Mouse (Mus musculus) stomach, embryonic 14.5 days (tissue): Measurements from ENCODE around the gene Capn15. TPM values are rescaled to one million over a fixed set of nuclear protein-coding genes. Genes with fewer than 3 reads are reported as not detected.
A peak's percentile ranks its signal among the peaks of the same experiment; 100 is the strongest.

Experiments
- ATAC-seq: fragments of 200-750 bp; cut with Nextera tagmentation; 2 replicates; pipeline ENCODE4 v1.8.0; 2017; ENCODE audit warnings: low read depth, moderate TSS enrichment; ENCODE audit not compliant: insufficient number of reproducible peaks, insufficient read depth, low FRiP score
- H3K27ac ChIP-seq: fragments of 300-500 bp; sonication (generic); 2 replicates; pipeline ENCODE4 v1.5.1; 2014; ENCODE audit warnings: mild to moderate bottlenecking, low read length, moderate library complexity, mixed read lengths
- H3K27me3 ChIP-seq: fragments of 300-500 bp; sonication (generic); 2 replicates; pipeline ENCODE4 v1.6.1; 2014; ENCODE audit warnings: low read length, control low read depth, mixed read lengths; ENCODE audit not compliant: control insufficient read depth, insufficient read depth
- H3K36me3 ChIP-seq: fragments of 300-500 bp; sonication (generic); 2 replicates; pipeline ENCODE4 v1.6.1; 2014; ENCODE audit warnings: mild to moderate bottlenecking, control low read depth, low read length, moderate library complexity, mixed read lengths; ENCODE audit not compliant: control insufficient read depth, insufficient read depth
- H3K4me1 ChIP-seq: fragments of 300-500 bp; sonication (generic); 2 replicates; pipeline ENCODE4 v1.6.1; 2014; ENCODE audit warnings: low read length, control low read depth, mixed read lengths; ENCODE audit not compliant: control insufficient read depth, insufficient read depth
- H3K4me2 ChIP-seq: fragments of 300-500 bp; sonication (generic); replicated peaks from 2 replicates; pipeline ENCODE4 v1.6.1; 2014; ENCODE audit warnings: low read depth, low read length, control low read depth
- H3K4me3 ChIP-seq: fragments of 300-500 bp; sonication (generic); 2 replicates; pipeline ENCODE4 v1.5.1; 2014; ENCODE audit warnings: low read depth, low read length, control low read depth
- H3K9ac ChIP-seq: fragments of 300-500 bp; sonication (generic); replicated peaks from 2 replicates; pipeline ENCODE4 v1.6.1; 2014; ENCODE audit warnings: low read depth, mild to moderate bottlenecking, control low read depth, low read length, moderate library complexity, mixed read lengths
- H3K9me3 ChIP-seq: fragments of 300-500 bp; sonication (generic); 2 replicates; pipeline ENCODE4 v1.6.1; 2016; ENCODE audit warnings: low read depth, low read length, control low read depth; ENCODE audit not compliant: control insufficient read depth
- WGBS: fragments of 180-500 bp; shearing (Covaris S2); extraction: QIAGEN DNeasy Blood & Tissue Kit; methylation state at CpG from one replicate; pipeline ENCODE4 v1.1.7; 2014; 5-methylcytosine and 5-hydroxymethylcytosine counted together
- polyA plus RNA-seq: library from polyadenylated mRNA; unstranded; fragments of >200 nt; fragmentation: Nextera tagmentation; extraction: Ambion mirVana; gene quantifications from 2 replicates; pipeline ENCODE4 v1.2.1, GENCODE M21; 2014

Gene Capn15
- polyA plus RNA-seq, 1 experiment from 2014 or later, result 23.9 TPM

GRCm38 (mm10) chr17:25942597-25943151 lies 42.9 kb downstream of the Capn15 start:
- 82% methylated on average over 2 of the region's 2 CpGs for WGBS
- Histone ChIP-seq H3K27me3 (no peaks in the 10 kb centered on the region), H3K27ac (no peak overlapping the region), H3K4me2 (no peak overlapping the region), H3K36me3 (no peaks in the 10 kb centered on the region; the same call in 1 of the 2 replicates), H3K4me1 (peaks cover 6% of the 10 kb centered on the region; the same call in 1 of the 2 replicates), H3K9ac (no peak overlapping the region), H3K9me3 (no peaks in the 10 kb centered on the region), H3K4me3 (no peak overlapping the region)
- peak; percentile 70; the same call in 1 of the 2 replicates for ATAC-seq

- 3% methylated on average over 53 of the region's 54 CpGs for WGBS
- Histone ChIP-seq H3K4me1 (peaks cover 6% of the 10 kb centered on the region; the same call in 1 of the 2 replicates), H3K4me2 (peak overlapping the region; percentile 60)
Measured at GRCm38 (mm10) chr17:25941511-25942241, 43.9 kb downstream of the Capn15 start.

GRCm38 (mm10) chr17:25934526-25934925 lies 51.1 kb downstream of the Capn15 start:
- no peaks in the 10 kb centered on the region for H3K9me3 ChIP-seq
- no peak overlapping the region for H3K4me2 ChIP-seq
- H3K4me3 ChIP-seq, result no peak overlapping the region
- H3K36me3 ChIP-seq, result peaks cover 62% of the 10 kb centered on the region
- H3K9ac ChIP-seq, result no peak overlapping the region
- WGBS, result 90% methylated on average over 1 of the region's 1 CpGs
- no peak for ATAC-seq
- H3K27me3 ChIP-seq, result no peaks in the 10 kb centered on the region
- no peaks in the 10 kb centered on the region for H3K4me1 ChIP-seq
- H3K27ac ChIP-seq, result no peak overlapping the region

More at GRCm38 (mm10) chr17:25941511-25942241, 43.9 kb downstream of the Capn15 start:
- peak overlapping the region; percentile 85 for H3K27ac ChIP-seq
- H3K9me3 ChIP-seq, result no peaks in the 10 kb centered on the region
- H3K27me3 ChIP-seq, result no peaks in the 10 kb centered on the region
- peak overlapping the region; percentile 91 for H3K9ac ChIP-seq
- peak; percentile 50 for ATAC-seq
- H3K4me3 ChIP-seq, result peak overlapping the region; percentile 86
- peaks cover 5% of the 10 kb centered on the region for H3K36me3 ChIP-seq

- H3K9me3 ChIP-seq, result no peaks in the 10 kb centered on the region
- peaks cover 23% of the 10 kb centered on the region for H3K36me3 ChIP-seq
- 83% methylated on average over 2 of the region's 2 CpGs for WGBS
- H3K27ac ChIP-seq, result no peak overlapping the region
- H3K4me2 ChIP-seq, result no peak overlapping the region
- no peak for ATAC-seq
- no peaks in the 10 kb centered on the region for H3K27me3 ChIP-seq
- H3K9ac ChIP-seq, result no peak overlapping the region
- H3K4me1 ChIP-seq, result no peaks in the 10 kb centered on the region
- no peak overlapping the region for H3K4me3 ChIP-seq
Measured at GRCm38 (mm10) chr17:25925348-25925747, 60.2 kb downstream of the Capn15 start.

GRCm38 (mm10) chr17:25922120-25922519 lies 63.5 kb downstream of the Capn15 start:
- no peak for ATAC-seq
- Histone ChIP-seq H3K9me3 (no peaks in the 10 kb centered on the region), H3K4me1 (peaks cover 11% of the 10 kb centered on the region), H3K27ac (no peak overlapping the region), H3K27me3 (no peaks in the 10 kb centered on the region), H3K9ac (no peak overlapping the region), H3K4me2 (no peak overlapping the region), H3K36me3 (peaks cover 7% of the 10 kb centered on the region; the same call in 1 of the 2 replicates), H3K4me3 (no peak overlapping the region)
- 83% methylated on average over 5 of the region's 5 CpGs for WGBS

GRCm38 (mm10) chr17:25919786-25920642 lies 65.6 kb downstream of the Capn15 start:
- Histone ChIP-seq H3K27ac (peak overlapping the region; percentile 84), H3K9me3 (no peaks in the 10 kb centered on the region), H3K4me1 (peaks cover 11% of the 10 kb centered on the region), H3K27me3 (no peaks in the 10 kb centered on the region), H3K4me3 (peak overlapping the region; percentile 97), H3K4me2 (peak overlapping the region; percentile 61), H3K36me3 (peaks cover 3% of the 10 kb centered on the region; the same call in 1 of the 2 replicates), H3K9ac (peak overlapping the region; percentile 75)
- 0% methylated on average over 40 of the region's 40 CpGs for WGBS
- ATAC-seq, result peak; percentile 98

DNA sequence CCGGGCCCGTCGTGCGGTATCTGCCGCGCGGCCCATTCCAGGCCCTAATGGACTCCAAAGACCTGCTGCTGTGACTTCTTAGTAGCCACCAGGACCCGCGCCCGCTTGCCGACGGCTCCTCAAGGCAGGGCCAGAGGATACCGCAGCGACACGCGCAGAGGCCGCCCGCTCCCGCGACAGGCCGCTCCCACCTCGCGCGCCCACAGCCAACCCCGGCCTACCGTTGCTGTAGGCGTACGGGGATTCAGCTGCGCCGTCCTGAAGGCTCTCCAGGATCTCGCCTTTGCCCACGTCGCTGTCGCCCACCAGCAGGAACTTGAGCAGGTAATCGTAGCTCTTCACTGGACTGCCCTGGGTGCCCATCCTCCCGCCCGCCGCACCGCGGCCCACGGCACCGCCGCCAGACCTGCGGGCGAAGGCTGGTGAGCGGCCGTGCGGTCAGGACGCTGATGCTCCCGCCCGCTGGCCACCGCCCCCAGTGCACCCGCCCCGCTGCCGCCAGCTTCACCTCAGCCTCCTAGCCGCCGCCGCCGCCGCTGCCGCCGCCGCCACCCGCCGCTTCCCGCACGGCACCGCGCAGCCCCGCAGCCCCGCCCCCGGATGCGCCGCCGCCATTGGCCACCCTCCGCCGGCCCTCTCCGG lies 66.3 kb downstream of the Capn15 start, which contains the start of gene Rab40c:
Gene Rab40c (minus strand): TSS at position 584 of the 642 bp plus-strand sequence.
- H3K4me2 ChIP-seq, result peak within 1 kb of the TSS; percentile 89
- H3K9ac ChIP-seq, result peak within 1 kb of the TSS; percentile 75
- H3K27ac ChIP-seq, result peak within 1 kb of the TSS; percentile 84
- no peak for ATAC-seq
- WGBS, result 0% methylated on average over 64 of the region's 78 CpGs
- peaks cover 5% of the 10 kb centered on the region; the same call in 1 of the 2 replicates for H3K36me3 ChIP-seq
- H3K9me3 ChIP-seq, result no peaks in the 10 kb centered on the region
- no peaks in the 10 kb centered on the region for H3K27me3 ChIP-seq
- H3K4me3 ChIP-seq, result peak within 1 kb of the TSS; percentile 97
- H3K4me1 ChIP-seq, result peaks cover 11% of the 10 kb centered on the region
